Mouse (Mus musculus) T-helper 1 cell (primary cell): Measurements from ENCODE around the gene Upk3bl.
"Not testable (repeated sequence)": the region's sequence is repeated elsewhere in the genome, so short reads cannot be mapped to it uniquely, and the experiment has no call there.

Source experiments
- in situ Hi-C: fragments of 300-600 bp; cut with MboI, MseI; formaldehyde crosslinking; loops from one replicate; pipeline ENCODE4 v1.15.1; 2025; ENCODE audit warnings: high pct_unique_total_duplicates

Gene Upk3bl

GRCm38 (mm10) chr5:136084891-136085651 lies 30.8 kb downstream of the Upk3bl start:
- in situ Hi-C loops: no loop called here

- in situ Hi-C loops: no loop called here
Measured at GRCm38 (mm10) chr5:136086290-136086689, 32.0 kb downstream of the Upk3bl start.

- in situ Hi-C loops: no loop called here
Measured at GRCm38 (mm10) chr5:136088821-136089575, 34.7 kb downstream of the Upk3bl start.

DNA sequence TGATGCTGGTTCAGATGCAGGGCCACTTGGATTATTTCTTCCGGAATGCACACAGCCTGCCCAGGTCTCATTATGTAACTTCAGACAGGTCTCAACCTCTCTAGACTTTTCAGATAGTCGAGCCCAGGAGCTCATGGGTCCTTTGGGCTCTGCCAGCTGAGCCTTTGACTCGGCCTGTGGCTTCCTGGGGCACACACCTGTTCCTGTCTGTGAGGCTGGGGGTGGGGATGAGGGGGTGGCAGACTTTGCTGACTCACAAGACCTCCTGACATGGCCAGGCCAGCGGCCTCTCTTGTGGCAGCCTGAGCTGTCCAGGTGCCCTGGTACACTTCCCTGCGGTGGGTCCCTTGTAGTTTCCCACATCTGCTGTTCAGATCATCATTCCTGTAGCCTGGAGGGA lies 37.6 kb downstream of the Upk3bl start:
- in situ Hi-C loops: no loop called here

GRCm38 (mm10) chr5:136094249-136095010 lies 40.1 kb downstream of the Upk3bl start:
- in situ Hi-C loops: no loop called here

DNA sequence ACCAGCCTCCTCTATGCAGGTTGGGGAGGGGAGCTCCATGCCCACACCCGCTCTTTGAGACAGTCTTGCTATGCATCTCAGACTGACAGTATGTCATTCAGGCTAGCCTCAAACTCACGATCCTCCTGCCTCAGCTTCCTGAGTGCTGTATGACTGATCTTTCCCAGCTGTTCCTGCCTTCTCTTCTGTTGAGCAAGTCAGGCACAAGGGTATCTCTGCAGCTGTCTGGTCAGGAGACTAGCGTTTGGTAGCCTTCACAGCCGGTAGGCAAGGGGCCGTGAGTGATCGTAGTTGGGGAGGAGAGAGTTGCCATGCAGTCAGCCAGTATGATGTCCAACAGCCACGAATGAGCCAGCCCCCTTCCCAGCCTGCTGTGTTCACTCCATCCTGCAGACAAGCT lies 40.8 kb downstream of the Upk3bl start:
- in situ Hi-C loops: no loop called here

DNA sequence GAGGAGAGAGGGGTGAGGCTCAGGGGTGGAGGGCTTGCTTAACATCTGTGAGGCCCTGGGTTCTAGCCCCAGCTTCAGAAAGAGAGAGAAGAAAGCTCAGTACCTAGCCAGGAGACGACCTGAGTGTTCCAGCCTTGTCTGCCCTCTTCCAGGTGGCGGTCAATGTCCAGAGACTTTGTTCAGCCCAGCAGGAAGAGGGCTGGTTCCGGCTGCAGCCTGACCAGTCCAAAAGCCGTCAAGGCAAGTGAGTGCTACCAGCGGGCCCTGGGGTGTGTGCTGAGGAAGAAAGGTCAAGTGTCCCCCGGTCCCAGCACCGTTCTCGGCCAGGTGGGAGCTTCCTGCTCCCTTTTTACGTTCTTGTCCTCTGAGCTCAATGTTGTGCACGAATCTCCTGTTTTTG lies 44.2 kb downstream of the Upk3bl start:
- in situ Hi-C loops: no loop called here

- in situ Hi-C loops: no loop called here
Measured at GRCm38 (mm10) chr5:136102099-136102820, 48.0 kb downstream of the Upk3bl start.

DNA sequence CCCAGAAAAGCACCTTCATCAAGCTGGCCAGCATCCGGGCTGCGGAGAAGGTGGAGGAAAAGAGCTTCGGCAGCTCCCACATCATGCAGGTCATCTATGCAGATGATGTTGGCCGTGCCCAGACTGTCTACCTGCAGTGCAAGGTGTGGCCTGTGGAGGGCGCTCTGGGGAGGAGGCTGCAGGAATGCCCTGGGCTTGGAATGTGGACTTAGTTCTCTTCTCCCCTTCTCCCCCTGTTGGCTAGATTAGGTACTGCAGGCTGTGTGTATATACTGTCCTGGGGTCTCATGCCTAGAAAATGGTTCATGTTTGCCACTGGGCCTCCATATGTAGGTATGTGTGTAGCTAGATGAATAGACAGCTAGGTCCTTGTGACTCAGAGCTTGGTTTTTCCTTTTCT lies 50.2 kb downstream of the Upk3bl start:
- in situ Hi-C loops: no loop called here

GRCm38 (mm10) chr5:136108486-136108885 lies 54.2 kb downstream of the Upk3bl start:
- in situ Hi-C loops: no loop called here

GRCm38 (mm10) chr5:136109042-136109441 lies 54.8 kb downstream of the Upk3bl start:
- in situ Hi-C loops: no loop called here

DNA sequence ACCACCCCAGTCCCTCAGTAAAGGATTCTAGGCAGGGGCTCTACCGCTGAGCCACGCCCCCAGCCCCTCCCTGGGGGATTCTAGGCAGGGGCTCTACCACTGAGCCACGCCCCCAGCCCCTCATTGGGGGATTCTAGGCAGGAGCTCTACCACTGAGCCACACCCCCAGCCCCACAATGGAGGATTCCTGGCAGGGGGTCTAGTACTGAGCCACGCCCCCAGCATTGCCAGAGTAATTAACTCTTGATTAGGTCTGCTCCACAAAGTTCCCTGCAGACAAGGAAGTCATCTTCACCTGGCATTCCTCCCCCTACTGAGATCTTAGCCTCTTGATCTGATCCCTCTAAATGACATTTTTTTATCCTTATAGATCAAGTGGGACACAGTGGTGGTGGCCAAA lies 59.3 kb downstream of the Upk3bl start:
- in situ Hi-C loops: not testable (repeated sequence)
